Comparison of ENCODE assay signal across 10 mouse cellular contexts in genomic region chr19:7055173-7055572, GRCm38 (mm10). TPM values are rescaled to one million over a fixed set of nuclear protein-coding genes. Genes with fewer than 3 reads are reported as not detected.
DNase-seq lines count a peak whose midpoint lies in the region; ATAC-seq and TF ChIP-seq lines count a peak whose summit lies in the region.
"Had no signal": no experiment of that assay in that cellular context is flagged by ENCODE, and none has a peak within 500 bp of the region (broad histone marks: within the 10 kb centered on the region; RNA-seq: fewer than 3 reads in every experiment).

No protein-coding gene starts in this region.

- peaks cover 5% of the 10 kb centered on the region; the same call in 1 of the 2 replicates for H3K9me3 ChIP-seq in heart, embryonic 13.5 days
- H3K9me3 ChIP-seq in ES-Bruce4 (replicated peaks; ENCODE audit: control insufficient read depth, insufficient read depth, low read length, poor library complexity, severe bottlenecking), result no peaks in the 10 kb centered on the region
- no peaks in the 10 kb centered on the region; the same call in 1 of the 2 replicates for H3K9me3 ChIP-seq in heart, embryonic 16.5 days (replicated peaks; ENCODE audit: control insufficient read depth, low read length)
- no peaks in the 10 kb centered on the region for H3K9me3 ChIP-seq in midbrain, embryonic 14.5 days (ENCODE audit: control insufficient read depth, low read length)

- no peak overlapping the region for H3K4me3 ChIP-seq in heart, embryonic 13.5 days
- H3K4me3 ChIP-seq in ES-Bruce4 (ENCODE audit: low read depth, low read length), result no peak overlapping the region
- no peak overlapping the region for H3K4me3 ChIP-seq in heart, embryonic 16.5 days (ENCODE audit: low read length)
- H3K4me3 ChIP-seq in midbrain, embryonic 14.5 days (replicated peaks; ENCODE audit: low read depth, low read length), result no peak overlapping the region

- peak; percentile 41 for TF ChIP-seq CTCF in ES-Bruce4 (IDR thresholded peaks at IDR 0.05; ENCODE audit: low read depth, low read length)

- no peaks in the 10 kb centered on the region for H3K36me3 ChIP-seq in heart, embryonic 13.5 days
- H3K36me3 ChIP-seq in ES-Bruce4 (ENCODE audit: control insufficient read depth, insufficient read depth, low read length, poor library complexity, severe bottlenecking), result no peaks in the 10 kb centered on the region
- no peaks in the 10 kb centered on the region for H3K36me3 ChIP-seq in heart, embryonic 16.5 days (ENCODE audit: control insufficient read depth, insufficient read depth)
- no peaks in the 10 kb centered on the region for H3K36me3 ChIP-seq in midbrain, embryonic 14.5 days (ENCODE audit: control insufficient read depth, insufficient read depth, low read length)

- 0 out of 2 replicates have a peak overlapping the region, but pooled peaks have one; percentile 33 for H3K9ac ChIP-seq in heart, embryonic 13.5 days
- H3K9ac ChIP-seq in ES-Bruce4 (ENCODE audit: low read depth, poor library complexity, severe bottlenecking), result no peak overlapping the region
- H3K9ac ChIP-seq in heart, embryonic 16.5 days (ENCODE audit: low read length), result no peak overlapping the region
- H3K9ac ChIP-seq in midbrain, embryonic 14.5 days (replicated peaks; ENCODE audit: low read length), result no peak overlapping the region

- no peak overlapping the region for H3K4me2 ChIP-seq in heart, embryonic 13.5 days
- H3K4me2 ChIP-seq in heart, embryonic 16.5 days (ENCODE audit: low read depth, low read length), result no peak overlapping the region
- no peak overlapping the region for H3K4me2 ChIP-seq in midbrain, embryonic 14.5 days (ENCODE audit: low read length)

- no peak for TF ChIP-seq EP300 in ES-Bruce4 (IDR thresholded peaks at IDR 0.05; ENCODE audit: insufficient read depth, low read depth, low read length)

- TF ChIP-seq POLR2A in ES-Bruce4 (IDR thresholded peaks at IDR 0.05; ENCODE audit: insufficient read depth, low read length), result no peak

- no peak for DNase-seq in heart, adult 8-10 months (ENCODE audit: low spot score)
- DNase-seq in 3T3-L1 (ENCODE audit: low read depth, low spot score), result peak; percentile 97
- DNase-seq in midbrain, embryonic 14.5 days, result no peak
- no peak for DNase-seq in layer of hippocampus, postnatal 25 days (ENCODE audit: extremely low spot score in 1 of 2, low spot score in 1 of 2)
- DNase-seq in spleen, postnatal 36 days (ENCODE audit: low spot score in 2 of 2), result no peak
- DNase-seq: cerebellum, adult 2 months had no signal

- no peaks in the 10 kb centered on the region for H3K27me3 ChIP-seq in heart, embryonic 13.5 days (replicated peaks)
- H3K27me3 ChIP-seq in ES-Bruce4 (ENCODE audit: control insufficient read depth, insufficient read depth, low read length, poor library complexity, severe bottlenecking), result no peaks in the 10 kb centered on the region
- H3K27me3 ChIP-seq in heart, embryonic 16.5 days (ENCODE audit: control insufficient read depth, insufficient read depth, low read length), result no peaks in the 10 kb centered on the region
- peaks cover 19% of the 10 kb centered on the region; the same call in 1 of the 2 replicates for H3K27me3 ChIP-seq in midbrain, embryonic 14.5 days (ENCODE audit: control insufficient read depth, insufficient read depth, low read length)

- peak overlapping the region; percentile 66 for H3K27ac ChIP-seq in heart, embryonic 13.5 days (replicated peaks)
- peak overlapping the region; percentile 51 for H3K27ac ChIP-seq in ES-Bruce4 (ENCODE audit: insufficient read depth, low read length)
- H3K27ac ChIP-seq in heart, embryonic 16.5 days (ENCODE audit: low read length), result peak overlapping the region; percentile 5; the same call in 1 of the 2 replicates
- H3K27ac ChIP-seq in midbrain, embryonic 14.5 days (replicated peaks; ENCODE audit: low read depth, low read length), result no peak overlapping the region

- 36% methylated on average over 3 of the region's 3 CpGs for WGBS in heart, embryonic 13.5 days
- 33% methylated on average over 3 of the region's 3 CpGs for WGBS in heart, embryonic 16.5 days
- 50% methylated on average over 3 of the region's 3 CpGs for WGBS in midbrain, embryonic 14.5 days

- no peak for ATAC-seq in heart, embryonic 13.5 days (ENCODE audit: extremely low read depth, insufficient number of reproducible peaks, low FRiP score, low TSS enrichment)
- no peak for ATAC-seq in heart, embryonic 16.5 days (replicated peaks; ENCODE audit: extremely low read depth, insufficient read depth, low FRiP score)
- ATAC-seq in midbrain, embryonic 14.5 days (ENCODE audit: low FRiP score, low TSS enrichment), result no peak
- ATAC-seq: activated CD4-positive, CD25-positive, alpha-beta regulatory T cell, adult 4 months had no signal

- H3K4me1 ChIP-seq in heart, embryonic 13.5 days, result peaks cover 38% of the 10 kb centered on the region
- H3K4me1 ChIP-seq in ES-Bruce4 (ENCODE audit: control insufficient read depth, insufficient read depth, low read length), result peaks cover 7% of the 10 kb centered on the region
- peaks cover 27% of the 10 kb centered on the region for H3K4me1 ChIP-seq in heart, embryonic 16.5 days (ENCODE audit: control insufficient read depth, insufficient read depth, low read length)
- peaks cover 14% of the 10 kb centered on the region for H3K4me1 ChIP-seq in midbrain, embryonic 14.5 days (ENCODE audit: control insufficient read depth, insufficient read depth, low read length)

RNA-seq across cellular contexts. Expression of gene Macrod1, which starts 1.4 kb away (rescaled TPM):
- polyA plus RNA-seq in heart, embryonic 13.5 days (2015; fragmentation: Nextera tagmentation; extraction: Ambion mirVana), result 32.0 and 32.9 TPM in 2 replicates
- total RNA-seq in heart, adult 8-10 months (2022), result 100 to 1,000 TPM; 318 to 340 (median 328) TPM
- polyA plus RNA-seq in ES-Bruce4 (2011; ENCODE audit: insufficient read depth, insufficient read length, low read depth, missing spikeins), result 6.7 and 7.6 TPM in 2 replicates
- polyA plus RNA-seq in heart, embryonic 16.5 days (2015; fragmentation: Nextera tagmentation; extraction: Ambion mirVana), result 61.0 and 64.3 TPM in 2 replicates
- 3.4 and 3.9 TPM in 2 replicates for polyA plus RNA-seq in midbrain, embryonic 14.5 days (2014; fragmentation: Nextera tagmentation; extraction: Ambion mirVana)
- 10 to 100 TPM; 16.4 to 22.0 TPM for total RNA-seq in layer of hippocampus, postnatal 25 days (2021)

RNA-seq across cellular contexts. Expression of gene Stip1, which starts 15.4 kb away (rescaled TPM):
- 207 and 228 TPM in 2 replicates for polyA plus RNA-seq in heart, embryonic 13.5 days (2015; fragmentation: Nextera tagmentation; extraction: Ambion mirVana)
- total RNA-seq in heart, adult 8-10 months (2022), result 100 to 1,000 TPM in 3 of 4 experiments, 10 to 100 TPM in 1; 96.7 to 125 (median 109) TPM
- polyA plus RNA-seq in ES-Bruce4 (2011; ENCODE audit: insufficient read depth, insufficient read length, low read depth, missing spikeins), result 519 and 544 TPM in 2 replicates
- 195 and 202 TPM in 2 replicates for polyA plus RNA-seq in heart, embryonic 16.5 days (2015; fragmentation: Nextera tagmentation; extraction: Ambion mirVana)
- polyA plus RNA-seq in midbrain, embryonic 14.5 days (2014; fragmentation: Nextera tagmentation; extraction: Ambion mirVana), result 180 and 217 TPM in 2 replicates
- 100 to 1,000 TPM; 169 to 202 TPM for total RNA-seq in layer of hippocampus, postnatal 25 days (2021)

RNA-seq across cellular contexts. Expression of gene Fermt3, which starts 35.9 kb away (rescaled TPM):
- polyA plus RNA-seq in heart, embryonic 13.5 days (2015; fragmentation: Nextera tagmentation; extraction: Ambion mirVana), result 7.6 and 8.1 TPM in 2 replicates
- total RNA-seq in heart, adult 8-10 months (2022), result 1 to 10 TPM; 3.3 to 9.6 (median 4.4) TPM
- polyA plus RNA-seq in ES-Bruce4 (2011; ENCODE audit: insufficient read depth, insufficient read length, low read depth, missing spikeins), result 0.59 and 1.0 TPM in 2 replicates
- polyA plus RNA-seq in heart, embryonic 16.5 days (2015; fragmentation: Nextera tagmentation; extraction: Ambion mirVana), result 14.3 and 24.7 TPM in 2 replicates
- polyA plus RNA-seq in midbrain, embryonic 14.5 days (2014; fragmentation: Nextera tagmentation; extraction: Ambion mirVana), result 1.7 and 3.0 TPM in 2 replicates
- total RNA-seq in layer of hippocampus, postnatal 25 days (2021), result 1 to 10 TPM; 4.3 to 4.6 TPM

RNA-seq across cellular contexts. Expression of gene Flrt1, which starts 50.4 kb away (rescaled TPM):
- 1.1 and 1.4 TPM in 2 replicates for polyA plus RNA-seq in heart, embryonic 13.5 days (2015; fragmentation: Nextera tagmentation; extraction: Ambion mirVana)
- 1 to 10 TPM in 3 of 4 experiments, under 1 TPM in 1; 0.92 to 2.0 (median 1.4) TPM for total RNA-seq in heart, adult 8-10 months (2022)
- polyA plus RNA-seq in ES-Bruce4 (2011; ENCODE audit: insufficient read depth, insufficient read length, low read depth, missing spikeins), result 0.51 and 0.82 TPM in 2 replicates
- 1.6 and 1.9 TPM in 2 replicates for polyA plus RNA-seq in heart, embryonic 16.5 days (2015; fragmentation: Nextera tagmentation; extraction: Ambion mirVana)
- polyA plus RNA-seq in midbrain, embryonic 14.5 days (2014; fragmentation: Nextera tagmentation; extraction: Ambion mirVana), result 7.0 and 10.2 TPM in 2 replicates
- 10 to 100 TPM; 18.3 to 21.2 TPM for total RNA-seq in layer of hippocampus, postnatal 25 days (2021)
- polyA plus RNA-seq: activated CD4-positive, CD25-positive, alpha-beta regulatory T cell, adult 4 months had no signal

RNA-seq across cellular contexts. Expression of gene Trpt1, which starts 59.2 kb away (rescaled TPM):
- polyA plus RNA-seq in heart, embryonic 13.5 days (2015; fragmentation: Nextera tagmentation; extraction: Ambion mirVana), result 15.8 and 16.6 TPM in 2 replicates
- total RNA-seq in heart, adult 8-10 months (2022), result 10 to 100 TPM; 26.1 to 30.5 (median 27.3) TPM
- polyA plus RNA-seq in ES-Bruce4 (2011; ENCODE audit: insufficient read depth, insufficient read length, low read depth, missing spikeins), result 7.3 and 8.4 TPM in 2 replicates
- 17.0 and 17.3 TPM in 2 replicates for polyA plus RNA-seq in heart, embryonic 16.5 days (2015; fragmentation: Nextera tagmentation; extraction: Ambion mirVana)
- 18.6 and 20.0 TPM in 2 replicates for polyA plus RNA-seq in midbrain, embryonic 14.5 days (2014; fragmentation: Nextera tagmentation; extraction: Ambion mirVana)
- total RNA-seq in layer of hippocampus, postnatal 25 days (2021), result 10 to 100 TPM; 16.1 to 18.8 TPM
